Mouse (Mus musculus): Measurements from ENCODE around the gene Ikbke.
"Not testable (repeated sequence)": the region's sequence is repeated elsewhere in the genome, so short reads cannot be mapped to it uniquely, and the experiment has no call there.

Gene Ikbke

GRCm38 (mm10) chr1:131280280-131280679 is 874 bp upstream of the Ikbke start:
- no peak for DNase-seq

GRCm38 (mm10) chr1:131278606-131279455 is 575 bp downstream of the Ikbke start:
- DNase-seq = no peak

GRCm38 (mm10) chr1:131276831-131277230 is 2.6 kb downstream of the Ikbke start:
- DNase-seq = no peak

GRCm38 (mm10) chr1:131275577-131275976 is 3.8 kb downstream of the Ikbke start:
- no peak for DNase-seq

- no peak for DNase-seq
These were observed 4.5 kb downstream of the Ikbke start for GRCm38 (mm10) chr1:131274725-131275539.

GRCm38 (mm10) chr1:131269797-131270578 is 9.4 kb downstream of the Ikbke start:
- DNase-seq = peak; percentile 68

- no peak for DNase-seq
These were observed 10.6 kb downstream of the Ikbke start for GRCm38 (mm10) chr1:131268776-131269175.

GRCm38 (mm10) chr1:131263905-131264304 is 15.5 kb downstream of the Ikbke start:
- DNase-seq = no peak

- peak; percentile 77 for DNase-seq
These were observed 19.1 kb downstream of the Ikbke start for GRCm38 (mm10) chr1:131260309-131260656.

- DNase-seq = no peak
These were observed 19.6 kb downstream of the Ikbke start for GRCm38 (mm10) chr1:131259632-131260308.

- DNase-seq = no peak
These were observed 22.1 kb downstream of the Ikbke start for GRCm38 (mm10) chr1:131257288-131257687.

GRCm38 (mm10) chr1:131252516-131253250 is 26.7 kb downstream of the Ikbke start:
- not testable (repeated sequence) for DNase-seq

GRCm38 (mm10) chr1:131246433-131247395 is 32.7 kb downstream of the Ikbke start:
- peak; percentile 39 for DNase-seq

GRCm38 (mm10) chr1:131245926-131246325 is 33.5 kb downstream of the Ikbke start:
- peak; percentile 56 for DNase-seq

- DNase-seq = peak; percentile 65
These were observed 34.1 kb downstream of the Ikbke start, which contains the start of gene Rassf5 for GRCm38 (mm10) chr1:131245089-131245856. TSS of gene Rassf5 (minus strand) at chr1:131245258.

GRCm38 (mm10) chr1:131244536-131245088 is 34.8 kb downstream of the Ikbke start:
- peak; percentile 19 for DNase-seq

- no peak for DNase-seq
These were observed 36.5 kb downstream of the Ikbke start for GRCm38 (mm10) chr1:131242956-131243355.

- no peak for DNase-seq
These were observed 39.7 kb downstream of the Ikbke start for GRCm38 (mm10) chr1:131239576-131240193.

- DNase-seq = no peak
These were observed 40.5 kb downstream of the Ikbke start for GRCm38 (mm10) chr1:131238931-131239381.

Data from right cerebral cortex, postnatal 14 days (tissue).